Mouse (Mus musculus) ES-Bruce4 (cell line): ENCODE data around the gene Gzmm. TPM values are rescaled to one million over a fixed set of nuclear protein-coding genes. Genes with fewer than 3 reads are reported as not detected.

Experiments
- H3K27ac ChIP-seq: 2 replicates; pipeline ENCODE4 v1.5.1; 2012; ENCODE audit warnings: low read length, inconsistent platforms; ENCODE audit not compliant: insufficient read depth
- H3K27me3 ChIP-seq: 2 replicates; pipeline ENCODE4 v1.6.1; 2012; ENCODE audit warnings: mild to moderate bottlenecking, low read length, inconsistent platforms; ENCODE audit not compliant: control insufficient read depth, poor library complexity, insufficient read depth, severe bottlenecking
- H3K36me3 ChIP-seq: 2 replicates; pipeline ENCODE4 v1.6.1; 2012; ENCODE audit warnings: inconsistent platforms, mild to moderate bottlenecking, low read length, moderate library complexity; ENCODE audit not compliant: control insufficient read depth, poor library complexity, insufficient read depth, severe bottlenecking
- H3K4me1 ChIP-seq: one replicate; pipeline ENCODE4 v1.8.1; 2011; ENCODE audit warnings: low read length; ENCODE audit not compliant: control insufficient read depth, insufficient read depth
- H3K4me3 ChIP-seq: 2 replicates; pipeline ENCODE4 v1.5.1; 2011; ENCODE audit warnings: low read depth, mild to moderate bottlenecking, low read length
- H3K9ac ChIP-seq: 2 replicates; pipeline ENCODE4 v1.6.1; 2012; ENCODE audit warnings: low read depth, mild to moderate bottlenecking, inconsistent platforms; ENCODE audit not compliant: poor library complexity, severe bottlenecking
- H3K9me3 ChIP-seq: replicated peaks from 2 replicates; pipeline ENCODE4 v1.6.1; 2012; ENCODE audit warnings: mild to moderate bottlenecking, low read length, inconsistent platforms; ENCODE audit not compliant: control insufficient read depth, poor library complexity, insufficient read depth, severe bottlenecking
- CTCF ChIP-seq: IDR thresholded peaks from one replicate; pipeline ENCODE4 v1.8.1; 2011; ENCODE audit warnings: low read depth, low read length
- EP300 ChIP-seq: IDR thresholded peaks from 2 replicates; pipeline ENCODE4 v1.6.1; 2011; ENCODE audit warnings: low read depth, low read length; ENCODE audit not compliant: insufficient read depth
- POLR2A ChIP-seq: IDR thresholded peaks from one replicate; pipeline ENCODE4 v1.8.1; 2011; ENCODE audit warnings: low read length; ENCODE audit not compliant: insufficient read depth
- polyA plus RNA-seq: library from polyadenylated mRNA; stranded (reverse); fragments of >200 nt; gene quantifications from 2 replicates; pipeline ENCODE4 v1.2.4, GENCODE M21; 2011; ENCODE audit warnings: low read depth; ENCODE audit not compliant: missing spikeins, insufficient read depth, insufficient read length

Gene Gzmm
- polyA plus RNA-seq, result 2.8 and 3.6 TPM in 2 replicates

- TF ChIP-seq EP300, result no peak
- no peak for TF ChIP-seq CTCF
- TF ChIP-seq POLR2A, result no peak
- no peak within 1 kb of the TSS for H3K9ac ChIP-seq
- no peaks in the 10 kb centered on the region for H3K27me3 ChIP-seq
- peaks cover 1% of the 10 kb centered on the region for H3K4me1 ChIP-seq
- H3K4me3 ChIP-seq, result no peak within 1 kb of the TSS
- peaks cover 41% of the 10 kb centered on the region for H3K36me3 ChIP-seq
- H3K9me3 ChIP-seq, result no peaks in the 10 kb centered on the region
- no peak within 1 kb of the TSS for H3K27ac ChIP-seq
Measured at GRCm38 (mm10) chr10:79688720-79689119, at the start of gene Gzmm. TSS of gene Gzmm (plus strand) at chr10:79689020.

- H3K4me3 ChIP-seq, result no peak within 1 kb of the TSS
- no peak within 1 kb of the TSS for H3K27ac ChIP-seq
- no peak within 1 kb of the TSS for H3K9ac ChIP-seq
- H3K4me1 ChIP-seq, result no peaks in the 10 kb centered on the region
- no peaks in the 10 kb centered on the region for H3K9me3 ChIP-seq
- H3K27me3 ChIP-seq, result no peaks in the 10 kb centered on the region
- TF ChIP-seq POLR2A (no peak), EP300 (no peak), CTCF (no peak)
- no peaks in the 10 kb centered on the region for H3K36me3 ChIP-seq
Measured at GRCm38 (mm10) chr10:79645711-79646110, 43.1 kb upstream of the Gzmm start, which contains the start of gene Odf3l2. TSS of gene Odf3l2 (minus strand) at chr10:79645738.

GRCm38 (mm10) chr10:79649070-79649751 is 39.6 kb upstream of the Gzmm start:
- Histone ChIP-seq H3K36me3 (no peaks in the 10 kb centered on the region), H3K27me3 (no peaks in the 10 kb centered on the region)
- peak; percentile 97 for TF ChIP-seq CTCF
- no peak for TF ChIP-seq EP300

GRCm38 (mm10) chr10:79652789-79653188 is 36.0 kb upstream of the Gzmm start:
- Histone ChIP-seq H3K27ac (no peak overlapping the region), H3K27me3 (no peaks in the 10 kb centered on the region), H3K9me3 (no peaks in the 10 kb centered on the region)

More at GRCm38 (mm10) chr10:79649070-79649751, 39.6 kb upstream of the Gzmm start:
- Histone ChIP-seq H3K27ac (no peak overlapping the region), H3K9ac (no peak overlapping the region), H3K9me3 (no peaks in the 10 kb centered on the region), H3K4me1 (no peaks in the 10 kb centered on the region), H3K4me3 (no peak overlapping the region)

GRCm38 (mm10) chr10:79654946-79655395 is 33.8 kb upstream of the Gzmm start:
- TF ChIP-seq POLR2A, result no peak
- no peak for TF ChIP-seq CTCF
- TF ChIP-seq EP300, result no peak
- Histone ChIP-seq H3K36me3 (no peaks in the 10 kb centered on the region), H3K27ac (no peak overlapping the region), H3K4me1 (no peaks in the 10 kb centered on the region), H3K9ac (no peak overlapping the region), H3K27me3 (no peaks in the 10 kb centered on the region), H3K9me3 (no peaks in the 10 kb centered on the region), H3K4me3 (no peak overlapping the region)

More at GRCm38 (mm10) chr10:79652789-79653188, 36.0 kb upstream of the Gzmm start:
- Histone ChIP-seq H3K4me3 (no peak overlapping the region), H3K4me1 (no peaks in the 10 kb centered on the region), H3K36me3 (no peaks in the 10 kb centered on the region), H3K9ac (no peak overlapping the region)
- TF ChIP-seq POLR2A (no peak), CTCF (no peak), EP300 (no peak)

- H3K27me3 ChIP-seq, result no peaks in the 10 kb centered on the region
- H3K9me3 ChIP-seq, result no peaks in the 10 kb centered on the region
- no peak overlapping the region for H3K4me3 ChIP-seq
- TF ChIP-seq POLR2A, result no peak
- TF ChIP-seq CTCF, result peak; percentile 90
- H3K9ac ChIP-seq, result no peak overlapping the region
- H3K27ac ChIP-seq, result no peak overlapping the region
- H3K4me1 ChIP-seq, result peaks cover 4% of the 10 kb centered on the region
- H3K36me3 ChIP-seq, result no peaks in the 10 kb centered on the region
Measured at GRCm38 (mm10) chr10:79658829-79659228, 30.0 kb upstream of the Gzmm start.
